Mouse (Mus musculus) forebrain, embryonic 13.5 days (tissue): ENCODE data around the gene Impg1. TPM values are rescaled to one million over a fixed set of nuclear protein-coding genes. Genes with fewer than 3 reads are reported as not detected.

Experiments used
- ATAC-seq: fragments of 200-750 bp; cut with Nextera tagmentation; 2 replicates; pipeline ENCODE4 v1.8.0; 2017
- H3K27ac ChIP-seq: fragments of 300-500 bp; sonication (generic); 2 replicates; pipeline ENCODE4 v1.5.1; 2015; ENCODE audit warnings: inconsistent platforms, mild to moderate bottlenecking, moderate library complexity
- H3K27me3 ChIP-seq: fragments of 300-500 bp; sonication (generic); 2 replicates; pipeline ENCODE4 v1.6.1; 2015; ENCODE audit warnings: mild to moderate bottlenecking, inconsistent platforms
- H3K36me3 ChIP-seq: fragments of 300-500 bp; sonication (generic); 2 replicates; pipeline ENCODE4 v1.6.1; 2015; ENCODE audit warnings: mild to moderate bottlenecking, inconsistent platforms; ENCODE audit not compliant: poor library complexity, severe bottlenecking
- H3K4me1 ChIP-seq: fragments of 300-500 bp; sonication (generic); 2 replicates; pipeline ENCODE4 v1.6.1; 2015; ENCODE audit warnings: inconsistent platforms
- H3K4me2 ChIP-seq: fragments of 300-500 bp; sonication (generic); 2 replicates; pipeline ENCODE4 v1.6.1; 2015; ENCODE audit warnings: inconsistent platforms, mild to moderate bottlenecking, moderate library complexity
- H3K4me3 ChIP-seq: fragments of 300-500 bp; sonication (generic); 2 replicates; pipeline ENCODE4 v1.5.1; 2015; ENCODE audit warnings: mild to moderate bottlenecking, inconsistent platforms
- H3K9ac ChIP-seq: fragments of 300-500 bp; sonication (generic); 2 replicates; pipeline ENCODE4 v1.6.1; 2015; ENCODE audit warnings: mild to moderate bottlenecking, inconsistent platforms
- H3K9me3 ChIP-seq: fragments of 300-500 bp; sonication (generic); replicated peaks from 2 replicates; pipeline ENCODE4 v1.6.1; 2016; ENCODE audit warnings: inconsistent platforms
- WGBS: fragments of 180-500 bp; shearing (Covaris S2); methylation state at CpG from one replicate; pipeline ENCODE4 v1.1.7; 2015; 5-methylcytosine and 5-hydroxymethylcytosine counted together
- polyA plus RNA-seq: library from polyadenylated mRNA; unstranded; fragments of >200 nt; fragmentation: Nextera tagmentation; extraction: Ambion mirVana; gene quantifications from 2 replicates; pipeline ENCODE4 v1.2.1, GENCODE M21; 2015

The Impg1 gene
- polyA plus RNA-seq, 1 experiment from 2014 or later, result not detected

DNA sequence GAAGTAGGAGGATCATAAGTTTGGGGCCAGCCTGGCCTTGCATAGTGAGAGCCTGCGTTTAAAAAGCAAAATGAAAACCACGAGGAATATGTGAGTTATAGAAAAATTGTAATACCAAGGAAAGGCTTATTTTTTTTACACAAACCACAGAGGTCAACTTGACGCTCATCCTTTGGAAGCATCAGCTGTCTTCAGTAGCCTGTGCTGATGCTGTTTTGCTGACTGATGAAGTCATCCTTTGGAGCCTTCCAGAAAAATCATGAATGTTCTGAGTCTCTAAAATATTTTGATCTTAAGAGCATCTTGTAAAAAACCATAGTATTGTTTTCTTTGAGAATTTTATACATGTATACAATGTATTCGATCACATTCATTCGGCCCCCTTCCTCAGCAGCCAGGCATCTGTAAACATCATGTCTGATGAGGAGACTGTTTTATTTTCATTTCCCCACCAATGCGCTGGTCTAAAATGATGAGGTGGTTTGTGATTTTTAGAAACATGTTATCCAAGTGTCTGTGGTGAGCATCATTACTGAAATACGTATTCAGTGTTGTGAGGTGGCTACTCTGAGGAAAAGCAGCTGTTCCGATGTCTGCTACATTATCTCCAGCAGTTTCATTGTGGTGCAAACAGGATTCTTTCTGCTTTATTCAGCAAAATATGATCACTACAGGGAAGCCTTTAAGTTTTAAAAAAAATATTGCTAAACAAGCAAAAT lies 190.1 kb downstream of the Impg1 start:
- H3K4me2 ChIP-seq, result no peak overlapping the region
- no peak overlapping the region for H3K27ac ChIP-seq
- peaks cover 6% of the 10 kb centered on the region for H3K27me3 ChIP-seq
- no peaks in the 10 kb centered on the region for H3K36me3 ChIP-seq
- peaks cover 6% of the 10 kb centered on the region for H3K4me1 ChIP-seq
- H3K9ac ChIP-seq, result no peak overlapping the region
- 90% methylated on average over 8 of the region's 8 CpGs for WGBS
- no peak overlapping the region for H3K4me3 ChIP-seq
- ATAC-seq, result no peak
- H3K9me3 ChIP-seq, result no peaks in the 10 kb centered on the region

DNA sequence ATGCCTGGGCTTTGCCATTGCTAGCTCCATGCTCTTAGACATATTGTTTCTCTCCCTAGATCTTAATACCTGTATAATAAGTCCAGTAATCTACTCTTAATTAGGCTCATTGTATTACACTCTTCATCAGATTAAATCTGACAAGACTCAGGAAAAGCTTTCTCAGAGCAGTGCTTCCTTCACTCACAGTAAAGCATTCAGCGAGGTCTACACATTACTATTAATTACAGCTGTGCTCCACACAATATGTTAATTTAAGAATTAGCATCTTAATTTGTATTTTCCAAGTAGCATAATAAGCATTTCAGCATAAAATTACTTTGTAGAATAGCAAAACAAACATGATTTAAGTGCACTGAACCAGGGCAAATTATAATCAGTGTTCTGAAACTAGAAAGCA lies 192.3 kb downstream of the Impg1 start:
- Histone ChIP-seq H3K4me1 (peaks cover 6% of the 10 kb centered on the region), H3K36me3 (no peaks in the 10 kb centered on the region), H3K4me2 (no peak overlapping the region), H3K9me3 (no peaks in the 10 kb centered on the region), H3K27me3 (peaks cover 11% of the 10 kb centered on the region), H3K4me3 (no peak overlapping the region), H3K9ac (no peak overlapping the region), H3K27ac (no peak overlapping the region)
- peak; percentile 83 for ATAC-seq
- 19% methylated on average over 1 of the region's 1 CpGs for WGBS

DNA sequence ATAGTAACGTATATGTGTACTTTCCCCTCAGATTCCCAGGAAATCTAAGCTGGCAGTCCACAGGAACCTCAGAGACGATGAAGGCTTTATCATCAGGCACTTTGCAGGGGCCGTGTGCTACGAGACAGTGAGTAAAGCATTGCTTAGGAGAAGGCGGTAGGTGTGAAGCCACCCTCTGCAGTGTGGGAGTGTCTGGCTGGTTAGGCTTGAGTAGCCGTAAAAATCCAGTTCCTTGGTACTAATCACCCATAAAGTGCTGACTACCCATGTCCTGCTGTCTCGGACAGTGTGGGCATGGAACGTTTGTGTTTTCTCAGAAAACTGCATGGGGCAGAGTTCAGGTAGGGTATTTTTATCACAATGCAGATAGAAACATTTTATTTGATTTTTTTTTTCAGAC lies 195.7 kb downstream of the Impg1 start:
- Histone ChIP-seq H3K9ac (no peak overlapping the region), H3K9me3 (no peaks in the 10 kb centered on the region), H3K27ac (no peak overlapping the region), H3K27me3 (peaks cover 8% of the 10 kb centered on the region), H3K4me3 (no peak overlapping the region), H3K4me1 (peaks cover 6% of the 10 kb centered on the region), H3K36me3 (no peaks in the 10 kb centered on the region), H3K4me2 (no peak overlapping the region)
- ATAC-seq, result no peak
- 87% methylated on average over 8 of the region's 8 CpGs for WGBS

DNA sequence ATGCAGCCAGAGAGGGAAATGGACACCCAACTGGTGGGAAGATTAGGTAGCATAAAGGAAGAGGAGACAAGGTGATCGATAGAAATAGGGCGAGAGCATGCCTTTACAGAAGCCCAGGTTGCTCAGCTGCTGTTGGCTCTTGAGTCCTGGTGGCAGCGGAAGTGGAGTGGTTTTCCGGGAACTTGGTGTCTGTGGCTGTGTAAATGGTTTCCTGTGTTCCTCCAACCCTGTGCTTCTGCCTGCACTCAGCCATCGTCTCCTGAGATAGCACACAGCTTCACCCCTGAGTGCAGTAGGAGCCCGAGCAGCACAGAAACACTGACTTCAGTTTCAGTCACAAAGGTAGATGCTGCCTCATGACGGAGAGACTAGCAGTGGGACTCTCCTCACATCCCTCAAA lies 198.8 kb downstream of the Impg1 start:
- H3K4me1 ChIP-seq, result no peaks in the 10 kb centered on the region
- H3K4me3 ChIP-seq, result no peak overlapping the region
- H3K4me2 ChIP-seq, result no peak overlapping the region
- 93% methylated on average over 7 of the region's 7 CpGs for WGBS
- H3K27me3 ChIP-seq, result peaks cover 8% of the 10 kb centered on the region
- no peak overlapping the region for H3K9ac ChIP-seq
- ATAC-seq, result no peak
- H3K9me3 ChIP-seq, result no peaks in the 10 kb centered on the region
- H3K36me3 ChIP-seq, result no peaks in the 10 kb centered on the region
- no peak overlapping the region for H3K27ac ChIP-seq

DNA sequence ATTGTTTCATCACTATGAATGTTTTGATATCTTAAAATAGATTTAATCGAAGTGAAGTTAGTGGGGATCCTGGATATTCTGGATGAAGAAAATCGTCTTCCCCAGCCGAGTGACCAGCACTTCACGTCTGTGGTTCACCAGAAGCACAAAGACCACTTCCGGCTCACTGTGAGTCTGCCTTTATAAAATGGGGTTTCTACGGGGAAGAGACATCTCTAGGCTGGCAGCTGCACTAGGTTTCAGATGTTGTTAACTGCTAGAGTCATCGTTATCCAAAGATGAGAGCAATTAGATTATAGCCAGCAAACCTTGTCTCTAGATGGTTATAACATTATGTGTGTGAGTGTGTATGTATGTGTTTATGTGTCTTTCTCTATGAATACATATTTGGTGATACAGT lies 199.2 kb downstream of the Impg1 start:
- 92% methylated on average over 7 of the region's 7 CpGs for WGBS
- Histone ChIP-seq H3K4me2 (no peak overlapping the region), H3K27me3 (peaks cover 8% of the 10 kb centered on the region), H3K4me3 (no peak overlapping the region), H3K9me3 (no peaks in the 10 kb centered on the region), H3K9ac (no peak overlapping the region), H3K36me3 (no peaks in the 10 kb centered on the region), H3K27ac (no peak overlapping the region), H3K4me1 (no peaks in the 10 kb centered on the region)
- ATAC-seq, result no peak
